Mouse (Mus musculus): ENCODE data around the gene Sept9.

DNA sequence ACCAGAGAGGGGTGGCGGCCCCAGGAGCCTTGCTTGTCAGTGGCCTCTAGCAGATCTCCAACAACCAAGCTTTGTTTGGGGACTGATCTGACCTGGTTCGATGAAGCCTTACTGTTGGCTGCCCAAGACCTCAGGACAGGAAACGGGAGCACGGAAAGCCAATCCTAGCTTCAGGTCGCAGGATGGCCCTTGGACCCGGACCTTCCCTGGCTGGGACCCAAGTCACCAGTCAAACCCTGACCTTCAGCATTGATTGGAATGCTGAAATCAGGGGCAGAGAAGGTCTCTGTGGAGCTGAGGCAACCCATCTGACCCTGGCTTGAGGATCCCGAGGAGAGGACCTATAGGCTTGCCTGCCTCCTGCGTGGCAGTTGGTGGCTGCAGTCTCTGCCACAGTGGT is 5.1 kb downstream of the Sept9 start:
- TF ChIP-seq CTCF (IDR thresholded peaks at IDR 0.05; ENCODE audit: extremely low read depth, insufficient read depth, insufficient read length, insufficient replicate concordance) (no peak), POLR2A (IDR thresholded peaks at IDR 0.05; ENCODE audit: low read depth, low read length) (no peak)
